In the genomic region with DNA sequence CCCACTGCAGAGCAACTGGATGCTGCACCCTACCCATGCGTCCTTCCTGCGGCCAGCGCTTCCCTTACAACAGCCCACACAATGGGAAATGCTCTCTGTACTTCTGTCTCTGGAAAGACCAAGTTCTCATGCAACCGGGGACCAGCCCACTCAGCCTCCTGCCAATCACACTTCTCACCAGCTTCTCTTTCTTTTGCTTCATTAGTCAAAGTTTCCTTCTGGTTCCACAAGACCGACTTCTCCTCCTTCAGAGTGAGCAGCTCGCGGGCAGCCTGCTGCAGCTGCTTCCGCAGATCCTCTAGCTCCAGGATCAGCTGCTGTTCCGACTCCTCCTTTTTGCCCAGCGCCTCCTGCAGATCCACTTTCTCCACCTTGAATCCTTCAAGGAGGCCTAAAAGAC, we compare ENCODE assay signal across 28 mouse cellular contexts. TPM values are rescaled to one million over a fixed set of nuclear protein-coding genes. Genes with fewer than 3 reads are reported as not detected.
DNase-seq lines count a peak whose midpoint lies in the region; ATAC-seq and TF ChIP-seq lines count a peak whose summit lies in the region.
"Had no signal": no experiment of that assay in that cellular context is flagged by ENCODE, and none has a peak within 500 bp of the region (broad histone marks: within the 10 kb centered on the region; RNA-seq: fewer than 3 reads in every experiment).

No protein-coding gene starts in this region.

- no peaks in the 10 kb centered on the region for H3K27me3 ChIP-seq in kidney, embryonic 15.5 days
- H3K27me3 ChIP-seq in kidney, adult 2 months (replicated peaks; ENCODE audit: control insufficient read depth, insufficient read depth, low read length), result no peaks in the 10 kb centered on the region
- H3K27me3 ChIP-seq: embryonic facial prominence, embryonic 12.5 days; forebrain, embryonic 15.5 days; heart, embryonic 12.5 days; hindbrain, embryonic 15.5 days; Patski had no signal

- no peak for DNase-seq in kidney, adult 2 months
- peak; percentile 16 to 25 for DNase-seq in layer of hippocampus, adult 8-10 months (ENCODE audit: low spot score in 2 of 2)
- no peak for DNase-seq in layer of hippocampus, adult 11-12 months (ENCODE audit: low spot score)
- DNase-seq in brain, adult 2 months (ENCODE audit: low read depth, low spot score), result peak; percentile 64
- DNase-seq in gastrocnemius, postnatal 36 days, result no peak
- DNase-seq: adrenal gland, adult 2 months; adrenal gland, postnatal 36 days; cerebellum, adult 11 months; cerebellum, adult 8-10 months; cerebellum, postnatal 14 days; gastrocnemius, postnatal 14 days; heart, postnatal 36 days had no signal

- no peak for TF ChIP-seq POLR2A in kidney, adult 2 months (IDR thresholded peaks at IDR 0.05; ENCODE audit: low read depth, low read length)

- H3K9ac ChIP-seq in kidney, embryonic 15.5 days, result no peak overlapping the region
- H3K9ac ChIP-seq: embryonic facial prominence, embryonic 12.5 days; forebrain, embryonic 15.5 days; heart, embryonic 12.5 days; hindbrain, embryonic 15.5 days had no signal

- TF ChIP-seq CTCF in kidney, adult 2 months (conservative IDR thresholded peaks at IDR 0.05; ENCODE audit: insufficient read depth, insufficient read length, low read depth, low read length), result no peak

- no peak for ATAC-seq in kidney, embryonic 15.5 days (replicated peaks; ENCODE audit: low FRiP score)
- ATAC-seq in activated CD4-positive, CD25-positive, alpha-beta regulatory T cell, adult 4 months, result no peak
- ATAC-seq: forebrain, embryonic 15.5 days; Patski had no signal

- 61% methylated on average over 10 of the region's 10 CpGs for WGBS in kidney, embryonic 15.5 days
- 66% methylated on average over 10 of the region's 10 CpGs for WGBS in kidney, adult 2 months

- intact Hi-C loops in gastrocnemius, postnatal 36 days (cut with DNase I), result no loop called here

- no peak overlapping the region for H3K4me2 ChIP-seq in kidney, embryonic 15.5 days
- H3K4me2 ChIP-seq: embryonic facial prominence, embryonic 12.5 days; forebrain, embryonic 15.5 days; heart, embryonic 12.5 days; hindbrain, embryonic 15.5 days had no signal

- no peaks in the 10 kb centered on the region; the same call in 1 of the 2 replicates for H3K4me1 ChIP-seq in kidney, embryonic 15.5 days
- H3K4me1 ChIP-seq in kidney, adult 2 months (ENCODE audit: control insufficient read depth, insufficient read depth, low read length), result no peaks in the 10 kb centered on the region
- H3K4me1 ChIP-seq: embryonic facial prominence, embryonic 12.5 days; forebrain, embryonic 15.5 days; heart, embryonic 12.5 days; hindbrain, embryonic 15.5 days had no signal

- H3K9me3 ChIP-seq in kidney, embryonic 15.5 days (replicated peaks), result no peaks in the 10 kb centered on the region
- H3K9me3 ChIP-seq: embryonic facial prominence, embryonic 12.5 days; forebrain, embryonic 15.5 days; heart, embryonic 12.5 days; hindbrain, embryonic 15.5 days had no signal

- 0 out of 2 replicates have a peak overlapping the region, but pooled peaks have one; percentile 13 for H3K27ac ChIP-seq in kidney, embryonic 15.5 days
- H3K27ac ChIP-seq in kidney, adult 2 months (ENCODE audit: insufficient read depth, low read depth, low read length), result no peak overlapping the region
- H3K27ac ChIP-seq: embryonic facial prominence, embryonic 12.5 days; forebrain, embryonic 15.5 days; hindbrain, embryonic 15.5 days had no signal

- peaks cover 90% of the 10 kb centered on the region for H3K36me3 ChIP-seq in kidney, embryonic 15.5 days
- H3K36me3 ChIP-seq in kidney, adult 2 months (ENCODE audit: control insufficient read depth, insufficient read depth, low read length), result no peaks in the 10 kb centered on the region; the same call in 1 of the 2 replicates

- H3K4me3 ChIP-seq in kidney, embryonic 15.5 days (replicated peaks), result no peak overlapping the region
- H3K4me3 ChIP-seq in kidney, adult 2 months (ENCODE audit: insufficient read depth, low read depth, low read length), result no peak overlapping the region
- H3K4me3 ChIP-seq: embryonic facial prominence, embryonic 12.5 days; forebrain, embryonic 15.5 days; heart, embryonic 12.5 days; hindbrain, embryonic 15.5 days had no signal

RNA-seq across cellular contexts. Expression of gene AC141477.1, which starts 31.7 kb away (rescaled TPM):
- not detected in 2 replicates for polyA plus RNA-seq in kidney, embryonic 15.5 days (2015; fragmentation: Nextera tagmentation; extraction: Ambion mirVana)
- not detected in 2 replicates for polyA plus RNA-seq in kidney, adult 2 months (2012; rRNA removed)
- 1 to 10 TPM in 1 of 4 experiments, not detected in 3; 6.9 TPM for total RNA-seq in layer of hippocampus, adult 8-10 months (2022)
- not detected for total RNA-seq in gastrocnemius, postnatal 36 days (2021)
- polyA plus RNA-seq in activated CD4-positive, CD25-positive, alpha-beta regulatory T cell, adult 4 months (2017; shearing (Covaris generic)), result 1 to 10 TPM in 1 of 2 experiments, not detected in 1; 3.0 TPM
- total RNA-seq: adrenal gland, adult 2 months; adrenal gland, postnatal 36 days; gastrocnemius, adult 18-20 months; gastrocnemius, postnatal 14 days; heart, postnatal 36 days had no signal
- polyA plus RNA-seq: adrenal gland, adult 2 months; brain, embryonic 14.5 days; C2C12; embryonic facial prominence, embryonic 12.5 days; forebrain, embryonic 11.5 days; frontal cortex, adult 2 months; heart, embryonic 12.5 days; heart, embryonic 16.5 days; hindbrain, embryonic 11.5 days; hindbrain, embryonic 15.5 days; Patski had no signal

RNA-seq across cellular contexts. Expression of gene Pcnt, which starts 34.1 kb away (rescaled TPM):
- 13.4 and 16.9 TPM in 2 replicates for polyA plus RNA-seq in kidney, embryonic 15.5 days (2015; fragmentation: Nextera tagmentation; extraction: Ambion mirVana)
- 14.6 and 14.9 TPM in 2 replicates for polyA plus RNA-seq in kidney, adult 2 months (2012; rRNA removed)
- 10 to 100 TPM; 21.7 to 23.6 (median 23.2) TPM for total RNA-seq in layer of hippocampus, adult 8-10 months (2022)
- 10 to 100 TPM; 55.0 to 58.1 TPM for total RNA-seq in gastrocnemius, postnatal 36 days (2021)
- 10 to 100 TPM; 12.5 to 13.3 TPM for polyA plus RNA-seq in activated CD4-positive, CD25-positive, alpha-beta regulatory T cell, adult 4 months (2017; shearing (Covaris generic))

RNA-seq across cellular contexts. Expression of gene 2610028H24Rik, which starts 40.4 kb away (rescaled TPM):
- not detected in 2 replicates for polyA plus RNA-seq in kidney, embryonic 15.5 days (2015; fragmentation: Nextera tagmentation; extraction: Ambion mirVana)
- 0.08 and 0.12 TPM in 2 replicates for polyA plus RNA-seq in kidney, adult 2 months (2012; rRNA removed)
- under 1 TPM in 2 of 4 experiments, not detected in 2; 0.21 to 0.25 TPM for total RNA-seq in layer of hippocampus, adult 8-10 months (2022)
- total RNA-seq in gastrocnemius, postnatal 36 days (2021), result under 1 TPM in 1 of 2 experiments, not detected in 1; 0.22 TPM
- polyA plus RNA-seq in activated CD4-positive, CD25-positive, alpha-beta regulatory T cell, adult 4 months (2017; shearing (Covaris generic)), result not detected
- total RNA-seq: adrenal gland, adult 2 months; adrenal gland, postnatal 36 days; common myeloid progenitor, adult 5-6 weeks; granulocyte monocyte progenitor cell, adult 5-6 weeks had no signal
- polyA plus RNA-seq: adrenal gland, adult 2 months; brain, embryonic 14.5 days; C2C12; embryonic facial prominence, embryonic 12.5 days; forebrain, embryonic 11.5 days; forebrain, embryonic 15.5 days; frontal cortex, adult 2 months; heart, embryonic 12.5 days; hindbrain, embryonic 11.5 days; hindbrain, embryonic 15.5 days; Patski had no signal

Comparison
In these comparisons a context has a peak if more than half of its experiments do, and no peak if none do; other contexts are left out.
1. DNase-seq: peak in layer of hippocampus, adult 8-10 months (2 of 2) and brain, adult 2 months (single experiment); none in kidney, adult 2 months (single experiment), layer of hippocampus, adult 11-12 months (single experiment) and gastrocnemius, postnatal 36 days (0 of 2).